Mouse (Mus musculus): ENCODE results near the gene Elf1. TPM values are rescaled to one million over a fixed set of nuclear protein-coding genes. Genes with fewer than 3 reads are reported as not detected.

The Elf1 gene
- total RNA-seq, 1 experiment from 2014 or later: 335 TPM

- no peak for ATAC-seq (replicated peaks in 1 of 2; ENCODE audit: insufficient read depth in 1 of 2, low FRiP score in 2 of 2, low TSS enrichment in 1 of 2, low read depth in 1 of 2, poor library complexity in 2 of 2, severe bottlenecking in 2 of 2)
Measured at GRCm38 (mm10) chr14:79483611-79484120, 2.7 kb downstream of the Elf1 start.

- ATAC-seq (replicated peaks in 1 of 2; ENCODE audit: insufficient read depth in 1 of 2, low FRiP score in 2 of 2, low TSS enrichment in 1 of 2, low read depth in 1 of 2, poor library complexity in 2 of 2, severe bottlenecking in 2 of 2): 0 out of 4 replicates have a peak, but pooled peaks of 1 of the 2 experiments have one; percentile 1
Measured at GRCm38 (mm10) chr14:79486617-79486992, 5.6 kb downstream of the Elf1 start.

GRCm38 (mm10) chr14:79486993-79487731 is 6.2 kb downstream of the Elf1 start:
- ATAC-seq (replicated peaks in 1 of 2; ENCODE audit: insufficient read depth in 1 of 2, low FRiP score in 2 of 2, low TSS enrichment in 1 of 2, low read depth in 1 of 2, poor library complexity in 2 of 2, severe bottlenecking in 2 of 2): peak; percentile 38 to 52; a peak in 2 of 4 replicates

GRCm38 (mm10) chr14:79488531-79488930 is 7.5 kb downstream of the Elf1 start:
- ATAC-seq (replicated peaks in 1 of 2; ENCODE audit: insufficient read depth in 1 of 2, low FRiP score in 2 of 2, low TSS enrichment in 1 of 2, low read depth in 1 of 2, poor library complexity in 2 of 2, severe bottlenecking in 2 of 2): no peak

GRCm38 (mm10) chr14:79489150-79489549 is 8.2 kb downstream of the Elf1 start:
- ATAC-seq (replicated peaks in 1 of 2; ENCODE audit: insufficient read depth in 1 of 2, low FRiP score in 2 of 2, low TSS enrichment in 1 of 2, low read depth in 1 of 2, poor library complexity in 2 of 2, severe bottlenecking in 2 of 2): no peak

- ATAC-seq (replicated peaks in 1 of 2; ENCODE audit: insufficient read depth in 1 of 2, low FRiP score in 2 of 2, low TSS enrichment in 1 of 2, low read depth in 1 of 2, poor library complexity in 2 of 2, severe bottlenecking in 2 of 2): no peak
Measured at GRCm38 (mm10) chr14:79490246-79490645, 9.3 kb downstream of the Elf1 start.

GRCm38 (mm10) chr14:79494349-79494748 is 13.4 kb downstream of the Elf1 start:
- no peak for ATAC-seq (replicated peaks in 1 of 2; ENCODE audit: insufficient read depth in 1 of 2, low FRiP score in 2 of 2, low TSS enrichment in 1 of 2, low read depth in 1 of 2, poor library complexity in 2 of 2, severe bottlenecking in 2 of 2)

GRCm38 (mm10) chr14:79499326-79499725 is 18.3 kb downstream of the Elf1 start:
- peak; percentile 65 to 66 for ATAC-seq (replicated peaks in 1 of 2; ENCODE audit: insufficient read depth in 1 of 2, low FRiP score in 2 of 2, low TSS enrichment in 1 of 2, low read depth in 1 of 2, poor library complexity in 2 of 2, severe bottlenecking in 2 of 2)

GRCm38 (mm10) chr14:79500756-79501155 is 19.8 kb downstream of the Elf1 start:
- no peak for ATAC-seq (replicated peaks in 1 of 2; ENCODE audit: insufficient read depth in 1 of 2, low FRiP score in 2 of 2, low TSS enrichment in 1 of 2, low read depth in 1 of 2, poor library complexity in 2 of 2, severe bottlenecking in 2 of 2)

- ATAC-seq (replicated peaks in 1 of 2; ENCODE audit: insufficient read depth in 1 of 2, low FRiP score in 2 of 2, low TSS enrichment in 1 of 2, low read depth in 1 of 2, poor library complexity in 2 of 2, severe bottlenecking in 2 of 2): peak in 1 of 2 experiments; percentile 22; a peak in 1 of 4 replicates
Measured at GRCm38 (mm10) chr14:79503371-79504075, 22.5 kb downstream of the Elf1 start.

- no peak for ATAC-seq (replicated peaks in 1 of 2; ENCODE audit: insufficient read depth in 1 of 2, low FRiP score in 2 of 2, low TSS enrichment in 1 of 2, low read depth in 1 of 2, poor library complexity in 2 of 2, severe bottlenecking in 2 of 2)
Measured at GRCm38 (mm10) chr14:79504246-79505006, 23.4 kb downstream of the Elf1 start.

GRCm38 (mm10) chr14:79506207-79506606 is 25.2 kb downstream of the Elf1 start:
- ATAC-seq (replicated peaks in 1 of 2; ENCODE audit: insufficient read depth in 1 of 2, low FRiP score in 2 of 2, low TSS enrichment in 1 of 2, low read depth in 1 of 2, poor library complexity in 2 of 2, severe bottlenecking in 2 of 2): no peak

GRCm38 (mm10) chr14:79507846-79508245 is 26.9 kb downstream of the Elf1 start:
- no peak for ATAC-seq (replicated peaks in 1 of 2; ENCODE audit: insufficient read depth in 1 of 2, low FRiP score in 2 of 2, low TSS enrichment in 1 of 2, low read depth in 1 of 2, poor library complexity in 2 of 2, severe bottlenecking in 2 of 2)

- no peak for ATAC-seq (replicated peaks in 1 of 2; ENCODE audit: insufficient read depth in 1 of 2, low FRiP score in 2 of 2, low TSS enrichment in 1 of 2, low read depth in 1 of 2, poor library complexity in 2 of 2, severe bottlenecking in 2 of 2)
Measured at GRCm38 (mm10) chr14:79508662-79509305, 27.8 kb downstream of the Elf1 start.

GRCm38 (mm10) chr14:79511521-79511920 is 30.5 kb downstream of the Elf1 start:
- no peak for ATAC-seq (replicated peaks in 1 of 2; ENCODE audit: insufficient read depth in 1 of 2, low FRiP score in 2 of 2, low TSS enrichment in 1 of 2, low read depth in 1 of 2, poor library complexity in 2 of 2, severe bottlenecking in 2 of 2)

- ATAC-seq (replicated peaks in 1 of 2; ENCODE audit: insufficient read depth in 1 of 2, low FRiP score in 2 of 2, low TSS enrichment in 1 of 2, low read depth in 1 of 2, poor library complexity in 2 of 2, severe bottlenecking in 2 of 2): no peak
Measured at GRCm38 (mm10) chr14:79513951-79514350, 33.0 kb downstream of the Elf1 start.

- ATAC-seq (replicated peaks in 1 of 2; ENCODE audit: insufficient read depth in 1 of 2, low FRiP score in 2 of 2, low TSS enrichment in 1 of 2, low read depth in 1 of 2, poor library complexity in 2 of 2, severe bottlenecking in 2 of 2): no peak
Measured at GRCm38 (mm10) chr14:79515100-79515499, 34.1 kb downstream of the Elf1 start.

All from hematopoietic stem cell, adult 5-6 weeks (primary cell).